ENCODE assay signal across 8 mouse cellular contexts in the genomic region with DNA sequence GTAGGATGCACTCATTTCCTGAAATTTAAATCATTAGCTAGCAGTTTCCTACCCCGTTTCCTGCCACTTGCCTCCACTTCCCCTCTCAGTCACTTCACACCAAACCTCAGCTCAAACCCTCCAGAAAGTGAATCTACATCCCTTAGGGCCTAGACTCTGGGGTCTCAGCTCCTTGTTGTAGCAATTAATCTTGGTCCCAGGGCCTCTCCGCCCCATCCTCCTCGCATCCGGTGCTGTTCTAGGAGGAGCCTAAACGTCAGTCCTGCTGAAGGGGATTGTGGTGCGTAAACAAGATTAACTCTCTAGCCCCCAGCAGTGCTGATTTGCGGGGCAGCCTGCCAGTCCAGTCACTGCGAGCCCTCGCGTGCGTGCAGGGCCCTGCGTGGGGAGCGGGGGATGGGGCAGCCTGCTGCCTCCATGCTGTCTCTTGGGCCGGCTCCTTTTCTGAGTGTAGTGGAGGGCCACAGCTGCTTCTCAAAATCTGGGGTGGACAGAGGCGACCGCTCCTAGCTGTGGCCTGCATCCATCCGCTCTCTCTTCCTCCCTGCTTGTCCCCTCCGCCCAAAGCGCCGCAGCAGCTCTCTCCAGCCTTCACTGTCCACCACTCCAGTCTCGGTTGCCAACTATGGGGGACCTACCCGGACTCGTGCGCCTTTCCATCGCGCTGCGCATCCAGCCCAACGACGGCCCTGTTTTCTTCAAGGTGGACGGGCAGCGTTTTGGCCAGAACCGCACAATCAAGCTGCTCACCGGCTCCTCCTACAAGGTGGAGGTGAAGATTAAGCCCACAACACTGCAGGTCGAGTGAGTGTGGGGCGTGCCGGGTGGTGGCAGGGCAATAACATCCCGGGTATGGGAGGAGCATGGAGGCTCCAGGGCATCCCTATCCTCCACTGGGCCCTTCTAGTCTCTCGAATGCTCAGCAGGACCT. TPM values are rescaled to one million over a fixed set of nuclear protein-coding genes. Genes with fewer than 3 reads are reported as not detected.
A peak's percentile ranks its signal among the peaks of the same experiment; 100 is the strongest.
DNase-seq lines count a peak whose midpoint lies in the region; ATAC-seq and TF ChIP-seq lines count a peak whose summit lies in the region.

Gene Cnrip1 (plus strand): TSS at position 42 of the 931 bp plus-strand sequence.
Gene Plek (minus strand): TSS at position 837 of the 931 bp plus-strand sequence.

- no peak for TF ChIP-seq CTCF in bone marrow, adult 2 months (IDR thresholded peaks at IDR 0.05; ENCODE audit: control insufficient read depth, insufficient read depth, low read length)

- DNase-seq in embryonic facial prominence, embryonic 14.5 days (ENCODE audit: low spot score), result peak; percentile 88
- DNase-seq in heart, embryonic 10.5 days (ENCODE audit: low spot score), result peak; percentile 77
- DNase-seq in kidney, adult 9 months, result peak; percentile 34
- peak; percentile 94 for DNase-seq in right cerebral cortex, postnatal 4 days
- DNase-seq in c-Kit-positive CD71-positive TER-119-positive erythroid progenitor cells, embryonic 14.5 days (ENCODE audit: low spot score), result no peak

- peak within 1 kb of the TSS; percentile 71 for H3K9ac ChIP-seq in embryonic facial prominence, embryonic 14.5 days (ENCODE audit: low read depth, low read length)
- H3K9ac ChIP-seq in limb, embryonic 12.5 days (replicated peaks), result peak within 1 kb of the TSS; percentile 57
- peak within 1 kb of the TSS; percentile 77 for H3K9ac ChIP-seq in midbrain, embryonic 12.5 days (replicated peaks)

- peak; percentile 94 for ATAC-seq in embryonic facial prominence, embryonic 14.5 days (ENCODE audit: low read depth)
- peak; percentile 75 for ATAC-seq in limb, embryonic 12.5 days (ENCODE audit: insufficient number of reproducible peaks, insufficient read depth, low FRiP score, low TSS enrichment, low read depth)
- ATAC-seq in midbrain, embryonic 12.5 days (ENCODE audit: low FRiP score, low read depth), result peak; percentile 95

- no peaks in the 10 kb centered on the region for H3K9me3 ChIP-seq in embryonic facial prominence, embryonic 14.5 days (ENCODE audit: control insufficient read depth, low read length)
- no peaks in the 10 kb centered on the region for H3K9me3 ChIP-seq in heart, embryonic 10.5 days
- no peaks in the 10 kb centered on the region for H3K9me3 ChIP-seq in limb, embryonic 12.5 days
- H3K9me3 ChIP-seq in midbrain, embryonic 12.5 days, result no peaks in the 10 kb centered on the region

- H3K27ac ChIP-seq in bone marrow, adult 2 months (ENCODE audit: control insufficient read depth, insufficient read depth, low read depth, low read length, poor library complexity), result no peak within 1 kb of the TSS
- peak within 1 kb of the TSS; percentile 60 for H3K27ac ChIP-seq in embryonic facial prominence, embryonic 14.5 days (replicated peaks; ENCODE audit: low read depth, low read length)
- H3K27ac ChIP-seq in heart, embryonic 10.5 days, result peak within 1 kb of the TSS; percentile 84
- H3K27ac ChIP-seq in limb, embryonic 12.5 days, result no peak within 1 kb of the TSS
- peak within 1 kb of the TSS; percentile 88 for H3K27ac ChIP-seq in midbrain, embryonic 12.5 days (replicated peaks)

- peak within 1 kb of the TSS; percentile 48 for H3K4me3 ChIP-seq in bone marrow, adult 2 months (replicated peaks; ENCODE audit: control insufficient read depth, low read depth, low read length)
- peak within 1 kb of the TSS; percentile 61 for H3K4me3 ChIP-seq in embryonic facial prominence, embryonic 14.5 days (ENCODE audit: low read depth, low read length)
- peak within 1 kb of the TSS; percentile 66 for H3K4me3 ChIP-seq in heart, embryonic 10.5 days
- peak within 1 kb of the TSS; percentile 49 for H3K4me3 ChIP-seq in limb, embryonic 12.5 days (replicated peaks)
- H3K4me3 ChIP-seq in midbrain, embryonic 12.5 days, result peak within 1 kb of the TSS; percentile 70

- peak within 1 kb of the TSS; percentile 69 for H3K4me2 ChIP-seq in embryonic facial prominence, embryonic 14.5 days (ENCODE audit: low read depth, low read length)
- peak within 1 kb of the TSS; percentile 84 for H3K4me2 ChIP-seq in limb, embryonic 12.5 days
- peak within 1 kb of the TSS; percentile 78 for H3K4me2 ChIP-seq in midbrain, embryonic 12.5 days (replicated peaks)

- whole genome bisulfite sequencing in bone marrow, adult 2 months, result under 1% methylated on average over 38 of the region's 38 CpGs
- WGBS in embryonic facial prominence, embryonic 14.5 days, result under 1% methylated on average over 35 of the region's 38 CpGs
- WGBS in heart, embryonic 10.5 days, result under 1% methylated on average over 38 of the region's 38 CpGs
- WGBS in limb, embryonic 12.5 days, result under 1% methylated on average over 38 of the region's 38 CpGs
- WGBS in midbrain, embryonic 12.5 days, result under 1% methylated on average over 38 of the region's 38 CpGs

- no peaks in the 10 kb centered on the region for H3K4me1 ChIP-seq in bone marrow, adult 2 months (ENCODE audit: control insufficient read depth, insufficient read depth, low read length)
- H3K4me1 ChIP-seq in embryonic facial prominence, embryonic 14.5 days (ENCODE audit: control insufficient read depth, insufficient read depth, low read length), result peaks cover 4% of the 10 kb centered on the region; the same call in 1 of the 2 replicates
- H3K4me1 ChIP-seq in heart, embryonic 10.5 days, result peaks cover 11% of the 10 kb centered on the region
- peaks cover 8% of the 10 kb centered on the region for H3K4me1 ChIP-seq in limb, embryonic 12.5 days (replicated peaks)
- H3K4me1 ChIP-seq in midbrain, embryonic 12.5 days, result 0 out of 2 replicates have a peak, but pooled peaks cover 4% of the 10 kb centered on the region

- H3K27me3 ChIP-seq in embryonic facial prominence, embryonic 14.5 days (replicated peaks; ENCODE audit: control insufficient read depth, insufficient read depth, low read length), result no peaks in the 10 kb centered on the region
- H3K27me3 ChIP-seq in heart, embryonic 10.5 days (ENCODE audit: insufficient read depth, poor library complexity, severe bottlenecking), result no peaks in the 10 kb centered on the region
- no peaks in the 10 kb centered on the region; the same call in 1 of the 2 replicates for H3K27me3 ChIP-seq in limb, embryonic 12.5 days
- no peaks in the 10 kb centered on the region for H3K27me3 ChIP-seq in midbrain, embryonic 12.5 days

- H3K36me3 ChIP-seq in embryonic facial prominence, embryonic 14.5 days (ENCODE audit: control insufficient read depth, insufficient read depth, low read length), result no peaks in the 10 kb centered on the region
- no peaks in the 10 kb centered on the region for H3K36me3 ChIP-seq in heart, embryonic 10.5 days
- H3K36me3 ChIP-seq in limb, embryonic 12.5 days, result no peaks in the 10 kb centered on the region
- H3K36me3 ChIP-seq in midbrain, embryonic 12.5 days, result no peaks in the 10 kb centered on the region

- TF ChIP-seq POLR2A in bone marrow, adult 2 months (IDR thresholded peaks at IDR 0.05; ENCODE audit: borderline replicate concordance, control insufficient read depth, low read depth, low read length), result no peak

RNA-seq across cellular contexts. Expression of gene Cnrip1, which starts in this region (rescaled TPM):
- 3.2 and 6.2 TPM in 2 replicates for polyA plus RNA-seq in bone marrow, adult 2 months (2011; ENCODE audit: insufficient read depth, insufficient read length, low replicate concordance, missing spikeins)
- polyA plus RNA-seq in embryonic facial prominence, embryonic 14.5 days (2014; fragmentation: Nextera tagmentation; extraction: Ambion mirVana), result 34.8 and 38.4 TPM in 2 replicates
- 7.2 and 12.7 TPM in 2 replicates for polyA plus RNA-seq in heart, embryonic 10.5 days (2016; fragmentation: Nextera tagmentation; extraction: Ambion mirVana)
- polyA plus RNA-seq in limb, embryonic 12.5 days (2016; fragmentation: Nextera tagmentation; extraction: Ambion mirVana), result 8.3 and 9.7 TPM in 2 replicates
- 37.4 and 40.2 TPM in 2 replicates for polyA plus RNA-seq in midbrain, embryonic 12.5 days (2016; fragmentation: Nextera tagmentation; extraction: Ambion mirVana)

RNA-seq across cellular contexts. Expression of gene Plek, which starts in this region (rescaled TPM):
- polyA plus RNA-seq in bone marrow, adult 2 months (2011; ENCODE audit: insufficient read depth, insufficient read length, low replicate concordance, missing spikeins), result 51.3 and 72.7 TPM in 2 replicates
- polyA plus RNA-seq in embryonic facial prominence, embryonic 14.5 days (2014; fragmentation: Nextera tagmentation; extraction: Ambion mirVana), result 4.2 and 4.4 TPM in 2 replicates
- 5.6 and 10.6 TPM in 2 replicates for polyA plus RNA-seq in heart, embryonic 10.5 days (2016; fragmentation: Nextera tagmentation; extraction: Ambion mirVana)
- polyA plus RNA-seq in limb, embryonic 12.5 days (2016; fragmentation: Nextera tagmentation; extraction: Ambion mirVana), result 3.9 and 4.7 TPM in 2 replicates
- 3.9 and 4.7 TPM in 2 replicates for polyA plus RNA-seq in midbrain, embryonic 12.5 days (2016; fragmentation: Nextera tagmentation; extraction: Ambion mirVana)

Comparison
In these comparisons a context has a peak if more than half of its experiments do, and no peak if none do; other contexts are left out.
1. H3K27ac ChIP-seq: peak in embryonic facial prominence, embryonic 14.5 days (single experiment), heart, embryonic 10.5 days (single experiment) and midbrain, embryonic 12.5 days (single experiment); none in bone marrow, adult 2 months (single experiment) and limb, embryonic 12.5 days (single experiment).
2. Peak in every context shown above with its lines, with median percentiles within 50 percentile points of each other: H3K4me3 ChIP-seq, ATAC-seq, H3K4me2 ChIP-seq and H3K9ac ChIP-seq.